Mouse (Mus musculus) neural tube, embryonic 12.5 days (tissue): ENCODE results near the gene Adamts3. TPM values are rescaled to one million over a fixed set of nuclear protein-coding genes. Genes with fewer than 3 reads are reported as not detected.

Experiments
- ATAC-seq: fragments of 200-750 bp; cut with Nextera tagmentation; 2 replicates; pipeline ENCODE4 v1.8.0; 2017; ENCODE audit warnings: low read depth, mild to moderate bottlenecking, moderate TSS enrichment, moderate library complexity; ENCODE audit not compliant: low FRiP score
- H3K27ac ChIP-seq: fragments of 300-500 bp; sonication (generic); 2 replicates; pipeline ENCODE4 v1.5.1; 2016
- H3K27me3 ChIP-seq: fragments of 300-500 bp; sonication (generic); replicated peaks from 2 replicates; pipeline ENCODE4 v1.6.1; 2016; ENCODE audit warnings: mild to moderate bottlenecking
- H3K36me3 ChIP-seq: fragments of 300-500 bp; sonication (generic); 2 replicates; pipeline ENCODE4 v1.6.1; 2016; ENCODE audit warnings: mild to moderate bottlenecking
- H3K4me1 ChIP-seq: fragments of 300-500 bp; sonication (generic); 2 replicates; pipeline ENCODE4 v1.6.1; 2016
- H3K4me2 ChIP-seq: fragments of 300-500 bp; sonication (generic); replicated peaks from 2 replicates; pipeline ENCODE4 v1.6.1; 2016; ENCODE audit warnings: mild to moderate bottlenecking
- H3K4me3 ChIP-seq: fragments of 300-500 bp; sonication (generic); 2 replicates; pipeline ENCODE4 v1.5.1; 2016
- H3K9ac ChIP-seq: fragments of 300-500 bp; sonication (generic); 2 replicates; pipeline ENCODE4 v1.6.1; 2016; ENCODE audit warnings: mild to moderate bottlenecking
- H3K9me3 ChIP-seq: fragments of 300-500 bp; sonication (generic); 2 replicates; pipeline ENCODE4 v1.6.1; 2016; ENCODE audit warnings: mild to moderate bottlenecking
- WGBS: fragments of 180-500 bp; shearing (Covaris S2); methylation state at CpG from one replicate; pipeline ENCODE4 v1.1.7; 2016; 5-methylcytosine and 5-hydroxymethylcytosine counted together
- polyA plus RNA-seq: library from polyadenylated mRNA; unstranded; fragments of >200 nt; fragmentation: Nextera tagmentation; extraction: Ambion mirVana; gene quantifications from 2 replicates; pipeline ENCODE4 v1.2.1, GENCODE M21; 2016

Adamts3 gene
- polyA plus RNA-seq, 1 experiment from 2014 or later = 5.6 TPM

DNA sequence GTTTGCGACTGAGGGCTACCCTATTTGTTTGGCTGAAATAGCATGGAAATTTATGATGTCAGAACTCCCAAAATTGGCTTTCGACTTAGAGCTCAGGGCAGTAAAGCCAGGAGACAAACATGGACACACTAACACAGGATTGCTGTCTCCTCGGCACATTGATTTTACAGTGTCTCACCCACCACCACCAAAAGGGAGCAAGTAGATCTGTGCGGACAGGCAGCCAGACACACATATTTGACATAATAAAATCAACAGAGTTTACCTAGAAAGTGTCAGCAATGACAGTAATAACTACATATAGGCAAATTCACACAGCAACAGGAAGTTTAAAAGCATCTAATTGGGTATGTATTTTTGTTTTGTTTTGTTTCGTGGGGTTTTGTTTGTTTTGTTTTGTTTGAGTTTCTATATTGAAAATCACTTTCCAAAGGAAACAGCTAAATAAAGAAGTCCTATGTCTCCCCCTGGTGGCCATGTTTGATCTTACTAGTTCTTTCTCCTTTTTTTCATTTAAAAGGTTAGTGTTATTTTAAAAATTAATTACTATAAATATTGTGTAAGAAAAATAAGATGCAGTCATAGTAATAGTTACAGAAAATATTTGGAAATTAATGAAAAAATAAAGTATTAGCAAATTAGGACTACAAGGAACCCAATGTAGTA is 203.1 kb downstream of the Adamts3 start:
- no peak overlapping the region for H3K9ac ChIP-seq
- ATAC-seq = no peak

GRCm38 (mm10) chr5:89678148-89678547 is 205.0 kb downstream of the Adamts3 start:
- ATAC-seq = no peak
- H3K9me3 ChIP-seq = no peaks in the 10 kb centered on the region
- H3K27me3 ChIP-seq = no peaks in the 10 kb centered on the region
- H3K36me3 ChIP-seq = no peaks in the 10 kb centered on the region
- H3K27ac ChIP-seq = no peak overlapping the region
- H3K9ac ChIP-seq = no peak overlapping the region
- H3K4me3 ChIP-seq = no peak overlapping the region
- H3K4me1 ChIP-seq = no peaks in the 10 kb centered on the region
- no peak overlapping the region for H3K4me2 ChIP-seq
- 95% methylated on average over 4 of the region's 4 CpGs for WGBS

More for the DNA sequence above, 203.1 kb downstream of the Adamts3 start:
- Histone ChIP-seq H3K4me3 (no peak overlapping the region), H3K4me2 (no peak overlapping the region), H3K27ac (no peak overlapping the region), H3K36me3 (no peaks in the 10 kb centered on the region), H3K27me3 (no peaks in the 10 kb centered on the region), H3K9me3 (no peaks in the 10 kb centered on the region), H3K4me1 (no peaks in the 10 kb centered on the region)
- 53% methylated on average over 5 of the region's 5 CpGs for WGBS

GRCm38 (mm10) chr5:89674066-89674848 is 208.9 kb downstream of the Adamts3 start:
- Histone ChIP-seq H3K27ac (no peak overlapping the region), H3K4me2 (no peak overlapping the region), H3K9ac (no peak overlapping the region), H3K4me1 (no peaks in the 10 kb centered on the region), H3K4me3 (no peak overlapping the region), H3K36me3 (no peaks in the 10 kb centered on the region), H3K9me3 (no peaks in the 10 kb centered on the region), H3K27me3 (no peaks in the 10 kb centered on the region)
- ATAC-seq = no peak
- WGBS = 78% methylated on average over 9 of the region's 9 CpGs

DNA sequence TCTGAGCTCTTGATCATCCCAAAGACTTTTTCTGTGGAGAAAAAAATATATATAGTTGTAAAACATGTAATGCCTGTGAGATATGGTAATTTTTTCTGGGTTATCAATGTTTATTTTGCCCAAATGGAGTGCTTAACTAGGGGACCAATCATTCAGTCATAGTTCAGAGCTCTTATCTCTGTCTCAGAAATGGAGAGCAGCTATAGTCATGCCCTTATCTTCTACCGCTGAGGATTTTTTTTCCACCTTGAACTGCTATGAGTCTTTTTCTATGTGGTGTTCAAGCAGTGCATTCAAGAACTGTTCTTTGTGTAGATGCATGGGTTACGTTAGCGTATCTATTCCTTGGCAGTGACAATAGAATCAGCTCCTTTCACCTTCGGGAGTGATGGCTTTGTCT is 210.2 kb downstream of the Adamts3 start:
- no peak for ATAC-seq
- Histone ChIP-seq H3K4me3 (no peak overlapping the region), H3K36me3 (no peaks in the 10 kb centered on the region), H3K9me3 (no peaks in the 10 kb centered on the region), H3K27ac (no peak overlapping the region), H3K27me3 (no peaks in the 10 kb centered on the region), H3K9ac (no peak overlapping the region), H3K4me2 (no peak overlapping the region), H3K4me1 (no peaks in the 10 kb centered on the region)
- 75% methylated on average over 4 of the region's 4 CpGs for WGBS

- H3K4me2 ChIP-seq = no peak overlapping the region
- no peak overlapping the region for H3K27ac ChIP-seq
- H3K4me3 ChIP-seq = no peak overlapping the region
- ATAC-seq = no peak
- 94% methylated on average over 1 of the region's 1 CpGs for WGBS
- no peaks in the 10 kb centered on the region for H3K9me3 ChIP-seq
- no peaks in the 10 kb centered on the region for H3K4me1 ChIP-seq
- H3K36me3 ChIP-seq = no peaks in the 10 kb centered on the region
- no peak overlapping the region for H3K9ac ChIP-seq
- no peaks in the 10 kb centered on the region for H3K27me3 ChIP-seq
These were observed 228.8 kb downstream of the Adamts3 start for GRCm38 (mm10) chr5:89654327-89654726.

- WGBS = 84% methylated on average over 2 of the region's 2 CpGs
- H3K4me1 ChIP-seq = no peaks in the 10 kb centered on the region
- H3K36me3 ChIP-seq = no peaks in the 10 kb centered on the region
- no peak overlapping the region for H3K9ac ChIP-seq
- no peak for ATAC-seq
- H3K4me2 ChIP-seq = no peak overlapping the region
- H3K27me3 ChIP-seq = no peaks in the 10 kb centered on the region
- no peaks in the 10 kb centered on the region for H3K9me3 ChIP-seq
- no peak overlapping the region for H3K27ac ChIP-seq
- no peak overlapping the region for H3K4me3 ChIP-seq
These were observed 229.3 kb downstream of the Adamts3 start for GRCm38 (mm10) chr5:89653862-89654261.

GRCm38 (mm10) chr5:89646940-89647339 is 236.2 kb downstream of the Adamts3 start:
- H3K4me2 ChIP-seq = no peak overlapping the region
- no peak for ATAC-seq
- H3K4me3 ChIP-seq = no peak overlapping the region
- no peak overlapping the region for H3K27ac ChIP-seq
- H3K36me3 ChIP-seq = no peaks in the 10 kb centered on the region
- H3K4me1 ChIP-seq = no peaks in the 10 kb centered on the region
- H3K9me3 ChIP-seq = no peaks in the 10 kb centered on the region
- no peaks in the 10 kb centered on the region for H3K27me3 ChIP-seq
- no peak overlapping the region for H3K9ac ChIP-seq

- Histone ChIP-seq H3K27ac (no peak overlapping the region), H3K4me1 (no peaks in the 10 kb centered on the region), H3K9me3 (no peaks in the 10 kb centered on the region), H3K27me3 (no peaks in the 10 kb centered on the region), H3K36me3 (no peaks in the 10 kb centered on the region), H3K9ac (no peak overlapping the region), H3K4me2 (no peak overlapping the region), H3K4me3 (no peak overlapping the region)
- WGBS = 91% methylated on average over 2 of the region's 2 CpGs
- ATAC-seq = no peak
These were observed 247.7 kb downstream of the Adamts3 start for GRCm38 (mm10) chr5:89635434-89635833.

DNA sequence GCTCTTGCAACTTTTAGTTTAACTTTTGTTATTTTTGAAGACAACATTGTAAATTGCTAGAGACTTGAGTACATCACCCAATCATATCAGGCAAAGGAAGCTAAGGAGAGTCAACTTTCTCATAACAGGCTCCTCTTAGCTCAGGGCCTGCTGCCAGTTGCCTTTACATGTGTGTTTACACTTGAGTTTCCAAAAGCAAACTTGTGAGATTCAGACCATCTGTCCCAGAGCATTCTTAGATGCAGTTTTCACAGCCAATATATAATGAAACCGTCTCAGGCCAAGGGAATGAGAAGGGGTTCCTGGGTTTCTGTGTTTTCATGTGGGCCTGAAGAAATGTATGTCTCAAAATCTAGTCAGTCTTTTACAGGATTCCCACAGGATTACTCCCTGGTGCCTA is 251.5 kb downstream of the Adamts3 start:
- Histone ChIP-seq H3K4me3 (no peak overlapping the region), H3K36me3 (no peaks in the 10 kb centered on the region), H3K9ac (no peak overlapping the region), H3K27ac (no peak overlapping the region), H3K4me2 (no peak overlapping the region), H3K9me3 (no peaks in the 10 kb centered on the region), H3K27me3 (no peaks in the 10 kb centered on the region), H3K4me1 (no peaks in the 10 kb centered on the region)
- 67% methylated on average over 1 of the region's 1 CpGs for WGBS
- no peak for ATAC-seq
